Mouse (Mus musculus) adipocyte (in vitro differentiated cells): ENCODE measurements around the gene Abtb2.

Experiments used
- DNase-seq: peaks from one replicate; pipeline ENCODE4 v3.0.0-alpha.2; 2016; ENCODE audit warnings: low spot score

Abtb2 gene

GRCm38 (mm10) chr2:103584093-103584492, 18.0 kb downstream of the Abtb2 start:
- no peak for DNase-seq

- no peak for DNase-seq
Observed at GRCm38 (mm10) chr2:103586423-103586822, 20.3 kb downstream of the Abtb2 start.

GRCm38 (mm10) chr2:103588776-103589175, 22.7 kb downstream of the Abtb2 start:
- DNase-seq: no peak

GRCm38 (mm10) chr2:103589400-103589799, 23.3 kb downstream of the Abtb2 start:
- no peak for DNase-seq

GRCm38 (mm10) chr2:103590645-103591044, 24.5 kb downstream of the Abtb2 start:
- DNase-seq: no peak

GRCm38 (mm10) chr2:103591742-103592590, 25.9 kb downstream of the Abtb2 start:
- peak; percentile 81 for DNase-seq

- DNase-seq: no peak
Observed at GRCm38 (mm10) chr2:103592591-103592929, 26.4 kb downstream of the Abtb2 start.

GRCm38 (mm10) chr2:103594592-103595011, 28.5 kb downstream of the Abtb2 start:
- no peak for DNase-seq

- no peak for DNase-seq
Observed at GRCm38 (mm10) chr2:103595028-103595651, 29.0 kb downstream of the Abtb2 start.

GRCm38 (mm10) chr2:103599296-103599695, 33.2 kb downstream of the Abtb2 start:
- DNase-seq: no peak

- DNase-seq: peak; percentile 55
Observed at GRCm38 (mm10) chr2:103600165-103600891, 34.2 kb downstream of the Abtb2 start.

GRCm38 (mm10) chr2:103601126-103601525, 35.0 kb downstream of the Abtb2 start:
- no peak for DNase-seq

- DNase-seq: no peak
Observed at GRCm38 (mm10) chr2:103601531-103601930, 35.4 kb downstream of the Abtb2 start.

- no peak for DNase-seq
Observed at GRCm38 (mm10) chr2:103603209-103603608, 37.1 kb downstream of the Abtb2 start.

GRCm38 (mm10) chr2:103603869-103604268, 37.8 kb downstream of the Abtb2 start:
- DNase-seq: no peak

GRCm38 (mm10) chr2:103605805-103606498, 39.8 kb downstream of the Abtb2 start:
- DNase-seq: no peak

GRCm38 (mm10) chr2:103607926-103608325, 41.8 kb downstream of the Abtb2 start:
- DNase-seq: no peak

GRCm38 (mm10) chr2:103608947-103609346, 42.8 kb downstream of the Abtb2 start:
- DNase-seq: peak; percentile 26

- peak; percentile 88 for DNase-seq
Observed at GRCm38 (mm10) chr2:103609499-103609898, 43.4 kb downstream of the Abtb2 start.

- DNase-seq: no peak
Observed at GRCm38 (mm10) chr2:103610831-103611535, 44.9 kb downstream of the Abtb2 start.

GRCm38 (mm10) chr2:103613865-103614264, 47.8 kb downstream of the Abtb2 start:
- DNase-seq: no peak

GRCm38 (mm10) chr2:103615028-103615427, 48.9 kb downstream of the Abtb2 start:
- no peak for DNase-seq
